In the genomic region with DNA sequence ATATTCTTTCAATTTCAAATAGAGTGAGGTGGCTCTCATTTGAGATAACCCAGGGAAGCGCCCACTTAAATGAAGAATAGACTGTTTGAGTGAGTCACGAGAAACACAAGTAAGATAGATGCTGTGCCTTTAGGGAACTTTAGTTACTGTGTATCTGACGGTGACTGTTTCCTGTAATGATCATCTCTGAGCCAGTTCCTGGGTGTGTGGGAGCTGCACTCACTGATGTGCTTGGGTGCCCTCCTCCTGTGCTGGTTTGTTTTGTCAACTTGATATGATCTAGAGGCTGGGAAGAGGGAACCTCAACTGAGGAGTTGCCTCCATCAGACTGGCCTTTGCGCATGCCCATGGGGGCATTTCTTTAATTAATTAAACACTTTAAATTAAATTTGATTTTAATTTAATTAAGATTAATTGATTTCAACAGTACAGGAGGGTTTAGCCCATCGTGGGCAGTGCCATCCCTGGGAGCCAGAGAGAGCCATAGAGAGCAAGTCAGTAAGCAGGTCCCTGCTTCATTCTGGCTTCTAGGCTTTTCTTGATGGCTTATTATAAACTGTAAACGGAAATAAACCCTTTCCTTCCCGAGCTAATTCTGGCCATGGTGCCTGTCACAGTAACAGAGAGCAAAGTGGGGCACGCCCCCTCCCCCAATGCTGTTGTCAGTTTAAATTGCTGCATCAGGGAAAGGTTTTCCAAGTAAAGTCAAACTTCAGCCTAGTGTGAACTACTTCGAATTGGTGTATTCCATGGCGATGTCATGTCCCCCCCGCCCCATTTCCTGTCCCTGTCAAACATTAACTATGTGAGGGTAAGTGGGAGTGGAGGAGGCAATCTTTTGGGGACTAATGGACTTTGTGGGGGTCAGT, we compare ENCODE assay signal across 19 mouse cellular contexts.
DNase-seq lines count a peak whose midpoint lies in the region; ATAC-seq and TF ChIP-seq lines count a peak whose summit lies in the region.
"Had no signal": no experiment of that assay in that cellular context is flagged by ENCODE, and none has a peak within 500 bp of the region (broad histone marks: within the 10 kb centered on the region; RNA-seq: fewer than 3 reads in every experiment).

No protein-coding gene starts in this region.

- TF ChIP-seq EP300 in heart, adult 2 months (IDR thresholded peaks at IDR 0.05; ENCODE audit: insufficient read depth, low read depth, low read length), result no peak
- no peak for TF ChIP-seq EP300 in lung, postnatal 0 days (IDR thresholded peaks at IDR 0.05)

- no peak for DNase-seq in heart, adult 2 months
- peak; percentile 39 for DNase-seq in lung, embryonic 14.5 days
- no peak for DNase-seq in lung, postnatal 0 days (ENCODE audit: low spot score)
- peak; percentile 36 for DNase-seq in naive thymus-derived CD4-positive, alpha-beta T cell, adult 2 months (ENCODE audit: low read depth)
- DNase-seq: adrenal gland, postnatal 36 days; cerebellum, adult 9-11 months; gastrocnemius, postnatal 36 days; thymus, adult 2 months had no signal

- H3K27ac ChIP-seq in heart, embryonic 13.5 days (replicated peaks), result no peak overlapping the region
- H3K27ac ChIP-seq in heart, adult 2 months, result no peak overlapping the region
- no peak overlapping the region for H3K27ac ChIP-seq in lung, embryonic 14.5 days (ENCODE audit: low read depth)
- no peak overlapping the region for H3K27ac ChIP-seq in lung, postnatal 0 days (ENCODE audit: low read length)
- H3K27ac ChIP-seq: embryonic facial prominence, embryonic 15.5 days; forebrain, embryonic 10.5 days; heart, embryonic 15.5 days; hindbrain, embryonic 10.5 days; layer of hippocampus, adult 2 months; liver, embryonic 14.5 days had no signal

- H3K4me2 ChIP-seq in heart, embryonic 13.5 days, result no peak overlapping the region
- H3K4me2 ChIP-seq in lung, embryonic 14.5 days, result no peak overlapping the region
- no peak overlapping the region for H3K4me2 ChIP-seq in lung, postnatal 0 days (replicated peaks; ENCODE audit: low read depth, low read length)
- H3K4me2 ChIP-seq: embryonic facial prominence, embryonic 15.5 days; heart, embryonic 15.5 days; midbrain, embryonic 11.5 days had no signal

- TF ChIP-seq POLR2A in heart, adult 2 months (IDR thresholded peaks at IDR 0.05; ENCODE audit: insufficient read depth, low read depth, low read length), result no peak

- no peaks in the 10 kb centered on the region for H3K79me2 ChIP-seq in heart, adult 2 months (replicated peaks; ENCODE audit: control insufficient read depth, insufficient read depth, low read length)

- no peak for TF ChIP-seq CTCF in heart, adult 2 months (IDR thresholded peaks at IDR 0.05)
- TF ChIP-seq CTCF in lung, embryonic 14.5 days (IDR thresholded peaks at IDR 0.05; ENCODE audit: low read depth), result no peak
- TF ChIP-seq CTCF in lung, postnatal 0 days (IDR thresholded peaks at IDR 0.05), result no peak

- H3K27me3 ChIP-seq in heart, embryonic 13.5 days (replicated peaks), result no peaks in the 10 kb centered on the region
- H3K27me3 ChIP-seq in heart, adult 2 months (ENCODE audit: control insufficient read depth, insufficient read depth, low read length), result no peaks in the 10 kb centered on the region
- no peaks in the 10 kb centered on the region for H3K27me3 ChIP-seq in lung, embryonic 14.5 days (ENCODE audit: insufficient read depth, low read length)
- H3K27me3 ChIP-seq in lung, postnatal 0 days (replicated peaks; ENCODE audit: insufficient read depth, low read length), result no peaks in the 10 kb centered on the region
- H3K27me3 ChIP-seq: embryonic facial prominence, embryonic 15.5 days; heart, embryonic 15.5 days had no signal

- 0 out of 2 replicates have a peak overlapping the region, but pooled peaks have one; percentile 33 for H3K9ac ChIP-seq in heart, embryonic 13.5 days
- no peak overlapping the region for H3K9ac ChIP-seq in heart, adult 2 months (ENCODE audit: low read depth, low read length)
- no peak overlapping the region for H3K9ac ChIP-seq in lung, embryonic 14.5 days
- H3K9ac ChIP-seq in lung, postnatal 0 days (replicated peaks; ENCODE audit: low read depth), result no peak overlapping the region
- H3K9ac ChIP-seq: embryonic facial prominence, embryonic 15.5 days; heart, embryonic 15.5 days; liver, embryonic 14.5 days had no signal

- H3K9me3 ChIP-seq in heart, embryonic 13.5 days, result 0 out of 2 replicates have a peak, but pooled peaks cover 3% of the 10 kb centered on the region
- H3K9me3 ChIP-seq in lung, embryonic 14.5 days (ENCODE audit: low read depth, low read length), result no peaks in the 10 kb centered on the region
- no peaks in the 10 kb centered on the region for H3K9me3 ChIP-seq in lung, postnatal 0 days (ENCODE audit: low read length)
- H3K9me3 ChIP-seq: embryonic facial prominence, embryonic 15.5 days; forebrain, embryonic 10.5 days; heart, embryonic 15.5 days; hindbrain, embryonic 10.5 days had no signal

- H3K4me3 ChIP-seq in heart, embryonic 13.5 days, result no peak overlapping the region
- no peak overlapping the region for H3K4me3 ChIP-seq in heart, adult 2 months
- no peak overlapping the region for H3K4me3 ChIP-seq in lung, embryonic 14.5 days (ENCODE audit: low read depth, low read length)
- no peak overlapping the region for H3K4me3 ChIP-seq in lung, postnatal 0 days (ENCODE audit: low read depth, low read length)
- H3K4me3 ChIP-seq: embryonic facial prominence, embryonic 15.5 days; forebrain, embryonic 10.5 days; heart, embryonic 15.5 days; hindbrain, embryonic 10.5 days; layer of hippocampus, adult 2 months had no signal

- intact Hi-C loops in heart, adult 2 months (cut with DNase I), result no loop called here

- H3K36me3 ChIP-seq in heart, embryonic 13.5 days, result no peaks in the 10 kb centered on the region
- H3K36me3 ChIP-seq in heart, adult 2 months (ENCODE audit: control insufficient read depth, insufficient read depth, low read length), result no peaks in the 10 kb centered on the region
- H3K36me3 ChIP-seq in lung, embryonic 14.5 days (ENCODE audit: insufficient read depth), result no peaks in the 10 kb centered on the region
- no peaks in the 10 kb centered on the region for H3K36me3 ChIP-seq in lung, postnatal 0 days (ENCODE audit: insufficient read depth, low read length)
- H3K36me3 ChIP-seq: embryonic facial prominence, embryonic 15.5 days; forebrain, embryonic 10.5 days; heart, embryonic 15.5 days; hindbrain, embryonic 10.5 days had no signal

- no peak for ATAC-seq in heart, embryonic 13.5 days (ENCODE audit: extremely low read depth, insufficient number of reproducible peaks, low FRiP score, low TSS enrichment)
- peak; percentile 31; the same call in 1 of the 2 replicates for ATAC-seq in lung, embryonic 14.5 days (ENCODE audit: insufficient read depth)
- no peak for ATAC-seq in lung, postnatal 0 days
- ATAC-seq in activated CD4-positive, CD25-positive, alpha-beta regulatory T cell, adult 4 months, result peak; percentile 84
- ATAC-seq in cerebellum, adult (ENCODE audit: insufficient number of reproducible peaks, low FRiP score, low TSS enrichment), result no peak
- no peak for ATAC-seq in frontal cortex, adult (ENCODE audit: low TSS enrichment)

- H3K4me1 ChIP-seq in heart, embryonic 13.5 days, result peaks cover 67% of the 10 kb centered on the region
- H3K4me1 ChIP-seq in heart, adult 2 months (ENCODE audit: control insufficient read depth, insufficient read depth, low read length), result no peaks in the 10 kb centered on the region; the same call in 1 of the 2 replicates
- H3K4me1 ChIP-seq in lung, embryonic 14.5 days (ENCODE audit: insufficient read depth), result 0 out of 2 replicates have a peak, but pooled peaks cover 3% of the 10 kb centered on the region
- peaks cover 10% of the 10 kb centered on the region; the same call in 1 of the 2 replicates for H3K4me1 ChIP-seq in lung, postnatal 0 days (ENCODE audit: insufficient read depth, low read depth, low read length)

- WGBS in heart, embryonic 13.5 days, result 63% methylated on average over 11 of the region's 11 CpGs
- WGBS in heart, adult 2 months, result 63% methylated on average over 11 of the region's 11 CpGs
- 46% methylated on average over 11 of the region's 11 CpGs for WGBS in lung, embryonic 14.5 days
- WGBS in lung, postnatal 0 days, result 50% methylated on average over 11 of the region's 11 CpGs

Comparison
In these comparisons a context has a peak if more than half of its experiments do, and no peak if none do; other contexts are left out.
1. ATAC-seq: peak in lung, embryonic 14.5 days (single experiment) and activated CD4-positive, CD25-positive, alpha-beta regulatory T cell, adult 4 months (single experiment); none in heart, embryonic 13.5 days (single experiment), lung, postnatal 0 days (single experiment), cerebellum, adult (single experiment) and frontal cortex, adult (single experiment).
2. DNase-seq: peak in lung, embryonic 14.5 days (single experiment) and naive thymus-derived CD4-positive, alpha-beta T cell, adult 2 months (single experiment); none in heart, adult 2 months (0 of 2) and lung, postnatal 0 days (single experiment).